Mouse (Mus musculus) layer of hippocampus, postnatal 10 days (tissue): Measurements from ENCODE around the gene Tmem104. TPM values are rescaled to one million over a fixed set of nuclear protein-coding genes. Genes with fewer than 3 reads are reported as not detected.

Source experiments
- DNase-seq, 2 experiments: peaks; one replicate each; pipeline ENCODE4 v3.0.0; 2021; ENCODE audit warnings: low spot score in 2 of 2
- total RNA-seq, 2 experiments: library from RNA; stranded (reverse); gene quantifications; 2 replicates each; pipeline ENCODE4 v1.2.3; 2021

The Tmem104 gene
- total RNA-seq, 2 experiments from 2014 or later: 15.1 to 20.2 TPM

GRCm38 (mm10) chr11:115197558-115197957 lies 10.3 kb downstream of the Tmem104 start:
- no peak for DNase-seq

- DNase-seq: no peak
These were observed 11.7 kb downstream of the Tmem104 start for GRCm38 (mm10) chr11:115198932-115199384.

- DNase-seq: no peak
These were observed 13.2 kb downstream of the Tmem104 start for GRCm38 (mm10) chr11:115200520-115200919.

GRCm38 (mm10) chr11:115202316-115202715 lies 15.0 kb downstream of the Tmem104 start:
- peak; percentile 91 to 93 for DNase-seq

GRCm38 (mm10) chr11:115202756-115203155 lies 15.5 kb downstream of the Tmem104 start:
- DNase-seq: no peak

GRCm38 (mm10) chr11:115208126-115208525 lies 20.8 kb downstream of the Tmem104 start:
- DNase-seq: no peak

- DNase-seq: no peak
These were observed 21.8 kb downstream of the Tmem104 start for GRCm38 (mm10) chr11:115208776-115209732.

- DNase-seq: no peak
These were observed 22.7 kb downstream of the Tmem104 start for GRCm38 (mm10) chr11:115209958-115210357.

- DNase-seq: no peak
These were observed 24.8 kb downstream of the Tmem104 start for GRCm38 (mm10) chr11:115212116-115212515.

GRCm38 (mm10) chr11:115215123-115215522 lies 27.8 kb downstream of the Tmem104 start:
- no peak for DNase-seq

GRCm38 (mm10) chr11:115217439-115218410 lies 30.4 kb downstream of the Tmem104 start:
- DNase-seq: peak; percentile 65

GRCm38 (mm10) chr11:115219263-115219662 lies 32.0 kb downstream of the Tmem104 start:
- no peak for DNase-seq

- DNase-seq: no peak
These were observed 32.4 kb downstream of the Tmem104 start for GRCm38 (mm10) chr11:115219685-115220084.

GRCm38 (mm10) chr11:115222077-115222476 lies 34.8 kb downstream of the Tmem104 start:
- DNase-seq: no peak

- DNase-seq: no peak
These were observed 35.3 kb downstream of the Tmem104 start for GRCm38 (mm10) chr11:115222570-115222969.

GRCm38 (mm10) chr11:115223451-115223850 lies 36.2 kb downstream of the Tmem104 start:
- no peak for DNase-seq

GRCm38 (mm10) chr11:115223877-115224276 lies 36.6 kb downstream of the Tmem104 start:
- DNase-seq: no peak

- DNase-seq: peak; percentile 81 to 82
These were observed 37.6 kb downstream of the Tmem104 start for GRCm38 (mm10) chr11:115224889-115225288.

- no peak for DNase-seq
These were observed 38.0 kb downstream of the Tmem104 start for GRCm38 (mm10) chr11:115225301-115225700.

- DNase-seq: peak; percentile 42 to 54
These were observed 39.7 kb downstream of the Tmem104 start for GRCm38 (mm10) chr11:115226811-115227491.

GRCm38 (mm10) chr11:115227640-115228039 lies 40.4 kb downstream of the Tmem104 start:
- DNase-seq: no peak
